Mouse (Mus musculus) testis, adult 2 months (tissue): Measurements from ENCODE around the gene Pard3. TPM values are rescaled to one million over a fixed set of nuclear protein-coding genes. Genes with fewer than 3 reads are reported as not detected.

Experiments used
- H3K27ac ChIP-seq: fragments of 200-500 bp; 2 replicates; pipeline ENCODE4 v1.5.1; 2012; ENCODE audit warnings: low read depth, low read length; ENCODE audit not compliant: control insufficient read depth, insufficient read depth
- H3K27me3 ChIP-seq: fragments of 200-500 bp; 2 replicates; pipeline ENCODE4 v1.6.1; 2012; ENCODE audit warnings: mild to moderate bottlenecking, low read length, moderate library complexity; ENCODE audit not compliant: control insufficient read depth, insufficient read depth
- H3K36me3 ChIP-seq: fragments of 200-500 bp; 2 replicates; pipeline ENCODE4 v1.6.1; 2012; ENCODE audit warnings: mild to moderate bottlenecking, low read length; ENCODE audit not compliant: control insufficient read depth, insufficient read depth
- H3K4me1 ChIP-seq: fragments of 200-500 bp; 2 replicates; pipeline ENCODE4 v1.6.1; 2012; ENCODE audit warnings: low read length; ENCODE audit not compliant: control insufficient read depth, insufficient read depth
- H3K4me3 ChIP-seq: fragments of 200-500 bp; 2 replicates; pipeline ENCODE4 v1.5.1; 2012; ENCODE audit warnings: low read depth, mild to moderate bottlenecking, low read length, moderate library complexity, mixed read lengths; ENCODE audit not compliant: control insufficient read depth
- CTCF ChIP-seq: fragments of 200-500 bp; IDR thresholded peaks from 2 replicates; pipeline ENCODE4 v1.5.1; 2012; ENCODE audit warnings: low read depth, mild to moderate bottlenecking, inconsistent platforms, low read length, moderate library complexity; ENCODE audit not compliant: control insufficient read depth, insufficient read depth, insufficient replicate concordance
- POLR2A ChIP-seq: fragments of 200-500 bp; IDR thresholded peaks from 2 replicates; pipeline ENCODE4 v1.6.1; 2012; ENCODE audit warnings: low read depth, mild to moderate bottlenecking, inconsistent platforms, low read length, moderate library complexity; ENCODE audit not compliant: control insufficient read depth
- polyA plus RNA-seq: library from polyadenylated mRNA; depleted of rRNA; stranded (reverse); fragments of >200 nt; gene quantifications from 2 replicates; pipeline ENCODE4 v1.2.3, GENCODE M21; 2012

The Pard3 gene
- polyA plus RNA-seq, 1 experiment = 4.1 TPM

GRCm38 (mm10) chr8:127450954-127451668 lies 387.4 kb downstream of the Pard3 start:
- Histone ChIP-seq H3K4me1 (no peaks in the 10 kb centered on the region), H3K36me3 (no peaks in the 10 kb centered on the region), H3K27me3 (no peaks in the 10 kb centered on the region), H3K4me3 (no peak overlapping the region), H3K27ac (no peak overlapping the region)
- TF ChIP-seq CTCF = no peak
- TF ChIP-seq POLR2A = no peak

GRCm38 (mm10) chr8:127452364-127452763 lies 388.7 kb downstream of the Pard3 start:
- no peaks in the 10 kb centered on the region for H3K27me3 ChIP-seq
- no peaks in the 10 kb centered on the region for H3K36me3 ChIP-seq
- TF ChIP-seq POLR2A (no peak), CTCF (no peak)
- no peak overlapping the region for H3K4me3 ChIP-seq
- H3K27ac ChIP-seq = no peak overlapping the region
- no peaks in the 10 kb centered on the region for H3K4me1 ChIP-seq

- no peaks in the 10 kb centered on the region for H3K36me3 ChIP-seq
- TF ChIP-seq CTCF = no peak
- no peak for TF ChIP-seq POLR2A
- H3K4me3 ChIP-seq = no peak overlapping the region
- no peaks in the 10 kb centered on the region for H3K27me3 ChIP-seq
- H3K4me1 ChIP-seq = no peaks in the 10 kb centered on the region
- H3K27ac ChIP-seq = no peak overlapping the region
Observed at GRCm38 (mm10) chr8:127457901-127458300, 394.2 kb downstream of the Pard3 start.

- H3K27ac ChIP-seq = no peak overlapping the region
- no peaks in the 10 kb centered on the region for H3K27me3 ChIP-seq
- H3K36me3 ChIP-seq = no peaks in the 10 kb centered on the region
- no peaks in the 10 kb centered on the region for H3K4me1 ChIP-seq
- TF ChIP-seq POLR2A (no peak), CTCF (no peak)
- no peak overlapping the region for H3K4me3 ChIP-seq
Observed at GRCm38 (mm10) chr8:127461173-127461572, 397.5 kb downstream of the Pard3 start.

- H3K36me3 ChIP-seq = no peaks in the 10 kb centered on the region
- H3K4me3 ChIP-seq = no peak overlapping the region
- H3K4me1 ChIP-seq = no peaks in the 10 kb centered on the region
- H3K27ac ChIP-seq = no peak overlapping the region
- TF ChIP-seq CTCF (no peak), POLR2A (no peak)
- no peaks in the 10 kb centered on the region for H3K27me3 ChIP-seq
Observed at GRCm38 (mm10) chr8:127462378-127462935, 398.8 kb downstream of the Pard3 start.

GRCm38 (mm10) chr8:127464300-127464699 lies 400.6 kb downstream of the Pard3 start:
- Histone ChIP-seq H3K27me3 (no peaks in the 10 kb centered on the region), H3K4me1 (no peaks in the 10 kb centered on the region), H3K36me3 (no peaks in the 10 kb centered on the region), H3K27ac (no peak overlapping the region), H3K4me3 (no peak overlapping the region)
- TF ChIP-seq POLR2A = no peak
- no peak for TF ChIP-seq CTCF

- no peaks in the 10 kb centered on the region for H3K4me1 ChIP-seq
- H3K27me3 ChIP-seq = no peaks in the 10 kb centered on the region
- TF ChIP-seq POLR2A = no peak
- no peak for TF ChIP-seq CTCF
- no peak overlapping the region for H3K4me3 ChIP-seq
- H3K36me3 ChIP-seq = no peaks in the 10 kb centered on the region
- no peak overlapping the region for H3K27ac ChIP-seq
Observed at GRCm38 (mm10) chr8:127472204-127472603, 408.5 kb downstream of the Pard3 start.

- H3K27me3 ChIP-seq = no peaks in the 10 kb centered on the region
- H3K36me3 ChIP-seq = no peaks in the 10 kb centered on the region
- no peak for TF ChIP-seq POLR2A
- TF ChIP-seq CTCF = no peak
- no peak overlapping the region for H3K4me3 ChIP-seq
- H3K27ac ChIP-seq = no peak overlapping the region
- no peaks in the 10 kb centered on the region for H3K4me1 ChIP-seq
Observed at GRCm38 (mm10) chr8:127480003-127480402, 416.3 kb downstream of the Pard3 start.
